Mouse (Mus musculus): ENCODE results near the gene Chp1.

GRCm38 (mm10) chr2:119596781-119597330 is 49.4 kb downstream of the Chp1 start:
- no peak for TF ChIP-seq CTCF (IDR thresholded peaks at IDR 0.05; ENCODE audit: insufficient read depth, low read depth, low read length)
- TF ChIP-seq POLR2A (IDR thresholded peaks at IDR 0.05; ENCODE audit: insufficient read depth, low read depth, low read length) = no peak
